Mouse (Mus musculus) E14TG2a.4 (cell line): ENCODE measurements at regions not wholly inside any gene's neighbourhood (a gene's known extent, or its start where the extent isn't known, plus 50 kb on each side); places are given as distances from the start of the nearest gene placed in this dataset.

Experiments
- CTCF ChIP-seq: conservative IDR thresholded peaks from 2 replicates; pipeline ENCODE4 v1.5.1; 2014; ENCODE audit warnings: low read length
- NANOG ChIP-seq: IDR thresholded peaks from 2 replicates; pipeline ENCODE4 v1.6.1; 2014; ENCODE audit warnings: borderline replicate concordance, low read length, mixed read lengths
- POU5F1 ChIP-seq: IDR thresholded peaks from 2 replicates; pipeline ENCODE4 v1.6.1; 2014; ENCODE audit warnings: low read length, borderline replicate concordance

DNA sequence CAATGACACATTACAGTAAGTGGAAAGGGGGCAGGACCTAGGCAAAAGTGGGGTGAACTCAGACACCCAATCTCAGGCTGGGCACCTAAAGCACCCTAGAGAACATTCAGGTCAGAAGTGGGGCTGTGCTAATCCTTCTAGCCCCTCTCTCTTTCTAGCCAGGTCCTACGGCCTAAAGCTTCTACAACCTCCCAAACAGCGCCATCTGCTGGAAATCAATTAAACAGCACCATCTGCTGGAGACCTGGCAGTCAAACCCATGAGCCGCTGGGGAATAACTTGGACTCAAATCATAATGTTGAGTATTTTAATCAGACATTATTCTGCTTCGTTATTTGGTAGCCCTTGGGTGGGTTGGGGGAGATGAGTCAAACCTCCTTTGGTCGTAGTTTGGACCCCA lies 215.5 kb upstream of the Eef2kmt start:
- peak; percentile 87 for TF ChIP-seq CTCF
- TF ChIP-seq POU5F1: no peak
- no peak for TF ChIP-seq NANOG
